ENCODE assay signal across 8 mouse cellular contexts in the genomic region with DNA sequence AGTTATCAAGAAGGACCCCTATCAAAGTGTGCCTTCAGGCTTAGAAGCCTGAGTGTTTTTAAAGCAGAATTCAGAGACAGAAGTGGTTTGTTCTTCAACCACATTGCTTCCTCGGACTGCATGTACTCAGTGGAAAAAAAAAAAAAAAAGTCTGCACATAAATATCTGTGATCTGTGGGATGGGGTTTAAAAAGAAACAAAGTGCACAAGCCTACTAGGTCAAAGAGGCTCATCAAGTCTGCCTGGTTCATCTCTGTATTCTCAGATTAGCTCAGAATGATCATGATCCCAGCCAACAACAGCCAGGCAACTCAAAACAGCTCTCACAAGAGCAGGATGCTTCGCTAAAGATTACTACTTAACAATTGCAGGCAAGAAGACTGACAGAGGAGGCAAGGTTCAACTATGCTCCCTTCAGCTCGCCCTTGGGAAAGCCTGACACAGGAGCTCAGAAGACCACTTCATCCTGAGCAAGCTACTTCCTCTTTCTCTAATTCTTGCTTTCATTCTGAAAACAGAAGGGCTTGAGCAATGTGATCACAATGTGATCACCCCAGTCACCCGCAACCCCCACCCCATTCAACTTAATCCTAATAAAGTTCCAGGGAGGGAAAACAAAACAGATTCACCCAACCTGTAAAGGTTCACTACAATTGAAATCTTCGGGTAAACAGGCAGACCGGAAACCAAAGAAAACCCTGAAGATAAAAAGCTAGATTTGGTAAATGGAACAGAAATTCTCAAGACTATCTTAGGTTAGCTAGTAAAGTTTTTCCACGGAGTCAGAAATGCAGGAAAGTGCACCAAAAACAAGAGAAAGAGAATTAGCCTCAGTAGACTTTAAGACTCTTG. TPM values are rescaled to one million over a fixed set of nuclear protein-coding genes. Genes with fewer than 3 reads are reported as not detected.
DNase-seq lines count a peak whose midpoint lies in the region; ATAC-seq lines count a peak whose summit lies in the region.

No protein-coding gene starts in this region.

- H3K36me3 ChIP-seq in heart, embryonic 10.5 days: no peaks in the 10 kb centered on the region
- no peaks in the 10 kb centered on the region for H3K36me3 ChIP-seq in limb, embryonic 15.5 days

- H3K9me3 ChIP-seq in heart, embryonic 10.5 days: no peaks in the 10 kb centered on the region
- H3K9me3 ChIP-seq in limb, embryonic 15.5 days: no peaks in the 10 kb centered on the region

- peak overlapping the region; percentile 90 for H3K27ac ChIP-seq in heart, embryonic 10.5 days
- H3K27ac ChIP-seq in limb, embryonic 15.5 days: no peak overlapping the region

- H3K4me2 ChIP-seq in limb, embryonic 15.5 days: peak overlapping the region; percentile 79

- DNase-seq in adrenal gland, adult 8-10 months: peak; percentile 2
- DNase-seq in adrenal gland, postnatal 4 days (ENCODE audit: low spot score in 2 of 2): no peak
- DNase-seq in R1 (ENCODE audit: low read depth, low spot score): peak; percentile 10
- no peak for DNase-seq in heart, embryonic 10.5 days (ENCODE audit: low spot score)
- DNase-seq in cerebellum, adult 9-10 months: no peak
- DNase-seq in adrenal gland, postnatal 10 days: no peak

- 0 out of 2 replicates have a peak, but pooled peaks cover 6% of the 10 kb centered on the region for H3K4me1 ChIP-seq in heart, embryonic 10.5 days
- H3K4me1 ChIP-seq in limb, embryonic 15.5 days: 0 out of 2 replicates have a peak, but pooled peaks cover 8% of the 10 kb centered on the region

- ATAC-seq in limb, embryonic 15.5 days (ENCODE audit: insufficient number of reproducible peaks, low FRiP score, low TSS enrichment, low read depth): no peak
- peak; percentile 29; the same call in 1 of the 2 replicates for ATAC-seq in monocyte, adult 5-6 weeks (replicated peaks; ENCODE audit: insufficient number of reproducible peaks, low FRiP score, low TSS enrichment, poor library complexity, severe bottlenecking)

- no peak overlapping the region for H3K9ac ChIP-seq in limb, embryonic 15.5 days

- WGBS in heart, embryonic 10.5 days: 36% methylated on average over 7 of the region's 7 CpGs
- WGBS in limb, embryonic 15.5 days: 45% methylated on average over 7 of the region's 7 CpGs

- no peaks in the 10 kb centered on the region for H3K27me3 ChIP-seq in heart, embryonic 10.5 days (ENCODE audit: insufficient read depth, poor library complexity, severe bottlenecking)
- no peaks in the 10 kb centered on the region for H3K27me3 ChIP-seq in limb, embryonic 15.5 days

- H3K4me3 ChIP-seq in heart, embryonic 10.5 days: peak overlapping the region; percentile 71
- peak overlapping the region; percentile 49 for H3K4me3 ChIP-seq in limb, embryonic 15.5 days

RNA-seq across cellular contexts. Expression of a gene that starts 0.7 kb away (rescaled TPM):
- 10 to 100 TPM; 23.2 to 52.5 (median 37.9) TPM for total RNA-seq in adrenal gland, adult 8-10 months (2022)
- total RNA-seq in adrenal gland, postnatal 4 days (2021): 10 to 100 TPM; 26.0 to 27.3 TPM
- 27.1 and 28.3 TPM in 2 replicates for polyA plus RNA-seq in heart, embryonic 10.5 days (2016; fragmentation: Nextera tagmentation; extraction: Ambion mirVana)
- polyA plus RNA-seq in limb, embryonic 15.5 days (2015; fragmentation: Nextera tagmentation; extraction: Ambion mirVana): 87.8 and 92.8 TPM in 2 replicates
- 248 to 277 TPM (median 251 TPM) in 3 replicates for total RNA-seq in monocyte, adult 5-6 weeks (2017)
- total RNA-seq in adrenal gland, postnatal 10 days (2021): 10 to 100 TPM; 23.7 to 24.1 TPM

Comparison
In these comparisons a context has a peak if more than half of its experiments do, and no peak if none do; other contexts are left out.
1. DNase-seq: peak in adrenal gland, adult 8-10 months (single experiment) and R1 (single experiment); none in adrenal gland, postnatal 4 days (0 of 2), heart, embryonic 10.5 days (single experiment), cerebellum, adult 9-10 months (single experiment) and adrenal gland, postnatal 10 days (single experiment).